Mouse (Mus musculus): ENCODE results near the gene Foxg1. TPM values are rescaled to one million over a fixed set of nuclear protein-coding genes. Genes with fewer than 3 reads are reported as not detected.

The Foxg1 gene
- total RNA-seq, 2 experiments from 2014 or later = 1.4 TPM; not detected in 1

GRCm38 (mm10) chr12:49385631-49385990, 3.2 kb downstream of the Foxg1 start:
- DNase-seq = no peak

DNA sequence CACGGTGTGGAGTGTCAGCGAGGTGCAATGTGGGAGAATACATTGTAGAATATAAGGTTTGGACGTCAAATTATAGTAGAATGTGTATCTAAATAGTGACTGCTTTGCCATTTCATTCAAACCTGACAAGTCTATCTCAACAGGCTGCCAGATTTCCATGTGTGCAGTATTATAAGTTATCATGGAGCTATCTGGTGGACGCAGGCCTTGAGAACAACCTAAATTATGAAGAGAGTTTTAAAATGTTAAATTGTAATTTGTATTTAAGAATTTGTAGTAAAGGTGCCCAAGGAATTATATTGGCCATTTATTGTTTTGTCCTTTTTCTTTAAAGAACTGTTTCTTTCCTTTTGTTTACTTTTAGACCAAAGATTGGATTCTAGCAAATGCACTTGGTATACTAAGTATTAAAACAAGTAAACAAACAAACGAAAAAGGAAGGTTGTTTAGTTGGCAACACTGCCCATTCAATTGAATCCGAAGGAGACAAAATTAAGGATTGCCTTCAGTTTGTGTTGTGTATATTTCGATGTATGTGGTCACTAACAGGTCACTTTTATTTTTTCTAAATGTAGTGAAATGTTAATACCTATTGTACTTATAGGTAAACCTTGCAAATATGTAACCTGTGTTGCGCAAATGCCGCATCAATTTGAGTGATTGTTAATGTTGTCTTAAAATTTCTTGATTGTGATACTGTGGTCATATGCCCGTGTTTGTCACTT, 3.8 kb downstream of the Foxg1 start:
- DNase-seq = no peak

GRCm38 (mm10) chr12:49387856-49388598, 5.6 kb downstream of the Foxg1 start:
- no peak for DNase-seq

DNA sequence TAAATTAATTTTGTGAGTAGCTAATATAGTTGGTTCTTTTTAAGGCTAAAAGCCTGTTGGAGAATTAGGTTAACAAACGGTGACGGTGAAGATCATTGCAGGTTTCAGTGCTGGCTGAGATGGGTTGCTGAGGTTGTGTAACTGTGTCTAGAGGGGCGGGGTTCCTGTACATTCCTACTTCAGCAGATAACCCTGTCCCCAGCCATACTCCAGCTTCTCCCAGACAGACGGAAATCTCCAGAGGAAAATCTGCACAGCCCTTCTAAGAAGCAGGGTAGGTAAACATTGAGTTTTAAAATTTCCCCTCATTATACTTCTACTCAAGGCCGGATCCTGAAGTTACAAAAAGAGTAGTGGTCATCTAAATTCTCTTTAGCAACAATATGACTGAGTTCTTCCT, 7.2 kb downstream of the Foxg1 start:
- no peak for DNase-seq

DNA sequence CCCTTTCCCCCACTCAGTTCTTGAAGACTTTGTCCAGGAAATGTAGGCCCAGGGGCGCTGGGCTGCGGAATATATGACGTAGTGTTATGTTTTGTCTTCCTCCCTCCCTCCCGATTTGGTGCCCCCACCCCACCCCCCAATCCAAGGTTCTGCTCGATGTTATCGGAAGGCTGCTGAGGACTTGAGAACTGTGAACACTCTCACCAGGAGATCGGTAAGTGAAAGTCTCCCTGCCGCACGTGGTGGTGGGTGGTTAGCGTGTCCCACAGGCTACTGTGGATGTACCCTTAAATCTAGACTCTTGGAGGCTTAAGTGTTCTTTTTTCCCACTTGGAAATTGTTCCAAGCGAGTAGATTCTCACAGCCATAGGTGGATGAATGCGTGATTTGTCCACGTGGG, 7.8 kb downstream of the Foxg1 start:
- no peak for DNase-seq

DNA sequence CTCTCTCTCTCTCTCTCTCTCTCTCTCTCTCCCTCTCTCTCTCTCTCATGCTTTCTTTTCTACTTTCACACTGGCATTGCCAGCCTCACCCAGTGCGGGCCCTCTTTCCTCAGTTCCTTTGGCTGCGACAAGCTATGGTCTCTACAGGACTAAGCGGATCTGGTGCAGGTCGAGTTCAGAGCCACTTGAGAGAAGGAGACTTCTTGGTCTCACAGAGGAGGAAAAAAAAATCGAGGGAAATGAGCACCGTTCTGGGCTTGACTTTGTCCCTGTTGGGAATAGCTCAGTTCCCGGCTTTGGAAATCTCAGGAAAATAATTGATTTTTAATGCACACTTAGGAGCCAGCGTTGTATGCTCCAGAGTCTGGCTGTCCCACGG, 8.5 kb downstream of the Foxg1 start:
- no peak for DNase-seq

- peak; percentile 64 for DNase-seq
Observed at GRCm38 (mm10) chr12:49391305-49392040, 9.0 kb downstream of the Foxg1 start.

GRCm38 (mm10) chr12:49392041-49392390, 9.6 kb downstream of the Foxg1 start:
- no peak for DNase-seq

- no peak for DNase-seq
Observed at GRCm38 (mm10) chr12:49392876-49393275, 10.4 kb downstream of the Foxg1 start.

GRCm38 (mm10) chr12:49393639-49394038, 11.2 kb downstream of the Foxg1 start:
- no peak for DNase-seq

GRCm38 (mm10) chr12:49394181-49394580, 11.7 kb downstream of the Foxg1 start:
- no peak for DNase-seq

DNA sequence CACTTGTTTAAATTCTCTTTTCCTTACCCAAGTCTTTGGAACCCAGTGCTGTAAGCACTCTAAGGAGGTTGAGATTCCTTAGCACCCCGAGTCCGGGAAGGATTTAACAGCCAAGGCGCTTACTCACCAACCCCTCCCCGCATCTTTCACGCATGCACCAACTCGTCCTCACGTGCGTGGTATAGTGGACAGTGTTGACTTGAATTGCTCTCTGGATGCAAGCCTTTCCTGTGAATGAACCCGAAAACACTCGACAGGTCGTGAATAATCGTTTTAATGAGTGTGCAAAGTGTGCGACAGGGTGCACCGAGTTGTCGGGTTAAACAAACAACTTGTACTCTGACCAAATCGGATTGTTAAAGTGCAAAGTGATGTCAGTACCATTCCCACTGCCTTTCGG, 12.4 kb downstream of the Foxg1 start:
- DNase-seq = no peak

DNA sequence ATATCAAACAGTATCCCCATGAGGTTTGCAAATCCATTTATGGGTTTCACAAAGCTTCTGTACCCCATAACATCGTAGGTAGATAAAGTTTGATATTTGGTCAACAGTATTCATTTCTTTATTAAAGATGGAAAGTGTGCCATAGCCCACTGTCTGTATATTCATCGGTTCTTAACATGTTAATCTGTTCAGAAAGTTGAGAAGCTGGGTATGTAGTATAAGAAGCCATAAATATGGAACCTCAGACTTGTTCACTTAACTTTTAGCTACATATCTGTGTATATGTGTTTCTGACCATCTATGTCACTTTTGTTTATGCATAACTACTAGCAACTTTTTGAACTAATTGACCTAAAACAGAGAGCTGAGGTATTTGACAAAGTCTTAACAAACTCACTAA, 13.5 kb downstream of the Foxg1 start:
- DNase-seq = no peak

GRCm38 (mm10) chr12:49396776-49397175, 14.3 kb downstream of the Foxg1 start:
- DNase-seq = no peak

DNA sequence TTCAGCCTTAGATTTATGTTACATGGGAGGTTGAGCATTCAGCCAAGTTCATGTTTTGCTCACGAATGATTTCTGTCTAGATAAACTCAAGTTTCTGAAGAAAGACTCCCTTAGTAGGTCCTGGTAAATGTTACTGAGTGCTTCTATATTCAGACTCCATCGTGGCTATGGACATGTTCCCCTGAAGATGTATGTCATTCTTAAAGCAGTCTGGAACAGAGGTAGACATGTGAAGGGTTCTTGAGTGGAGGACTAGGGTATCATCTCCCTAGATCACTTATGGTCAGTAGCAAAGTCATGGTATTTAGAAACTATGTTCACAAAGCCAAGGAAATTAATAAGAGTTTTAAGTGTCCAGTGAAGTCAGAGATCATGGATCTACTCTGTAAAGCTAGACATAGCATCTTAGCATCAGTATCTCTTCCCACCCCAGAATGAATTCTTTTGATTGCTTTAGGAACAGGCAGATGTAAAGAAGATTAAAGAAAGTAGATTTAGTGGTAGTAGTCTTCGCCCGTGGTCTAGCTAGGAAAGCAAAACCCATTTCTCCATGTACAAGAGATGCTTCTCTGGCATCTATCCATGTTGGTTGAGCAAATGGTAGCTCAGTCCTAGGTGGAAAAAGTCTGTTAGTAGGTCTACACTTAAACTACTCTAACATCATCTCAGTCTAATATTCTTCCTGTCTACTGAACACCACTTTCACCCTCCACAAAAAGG, 15.1 kb downstream of the Foxg1 start:
- DNase-seq = no peak

DNA sequence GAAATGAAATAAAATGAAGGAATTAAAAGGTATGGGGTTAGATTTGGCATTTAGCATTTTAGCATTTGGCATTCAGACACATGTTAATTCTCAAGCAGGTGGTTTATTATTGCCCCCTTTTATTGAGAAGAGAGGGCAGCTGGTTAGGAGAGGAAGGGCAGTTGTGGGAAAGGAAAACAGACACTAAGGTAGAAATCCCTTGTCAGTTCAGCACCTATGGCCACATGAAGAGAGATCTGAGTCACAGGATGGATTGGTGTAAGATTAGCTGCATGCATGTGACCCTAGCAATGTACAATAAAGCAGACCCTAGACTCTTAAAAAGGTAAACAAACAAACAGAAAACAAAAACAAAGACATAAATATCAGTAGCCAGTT, 15.7 kb downstream of the Foxg1 start:
- DNase-seq = no peak

DNA sequence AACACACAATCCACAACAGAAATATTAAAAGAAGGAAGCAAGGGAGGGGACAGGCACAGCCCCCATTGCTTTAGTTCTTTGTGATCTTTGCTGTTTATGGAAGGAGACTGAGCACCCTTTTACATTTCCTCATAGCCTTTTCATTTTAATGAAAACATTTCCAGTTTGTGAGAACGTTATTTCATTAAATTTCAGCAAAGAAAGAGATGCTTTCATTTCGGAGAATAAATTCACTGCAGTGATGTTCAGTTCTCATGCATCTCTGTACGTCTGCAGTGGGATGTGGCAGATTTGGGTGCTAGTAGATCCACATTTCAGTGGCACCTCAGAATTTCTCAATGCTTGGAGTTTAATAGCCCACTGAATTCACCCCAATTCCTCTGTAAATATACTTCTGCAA, 16.2 kb downstream of the Foxg1 start:
- DNase-seq = no peak

DNA sequence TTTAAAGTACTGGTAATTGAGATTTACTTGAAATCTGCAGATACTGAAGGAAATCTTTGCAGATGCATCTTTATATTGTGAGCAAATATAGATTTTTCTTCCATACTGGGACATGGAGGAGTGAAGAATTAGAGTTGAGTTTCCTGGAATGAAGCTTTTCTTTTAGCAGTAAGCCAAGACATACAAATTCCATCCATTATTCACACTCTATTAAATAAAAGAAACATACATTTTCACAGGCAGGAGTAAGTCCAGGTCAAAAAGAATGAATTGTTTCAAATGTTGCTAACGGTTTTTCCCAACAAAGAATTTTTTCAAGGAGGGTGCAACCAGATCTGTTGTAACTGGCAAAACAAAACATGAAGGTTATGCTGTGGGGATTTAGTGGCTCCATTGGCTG, 17.2 kb downstream of the Foxg1 start:
- DNase-seq = no peak

GRCm38 (mm10) chr12:49400036-49400852, 17.8 kb downstream of the Foxg1 start:
- DNase-seq = no peak

DNA sequence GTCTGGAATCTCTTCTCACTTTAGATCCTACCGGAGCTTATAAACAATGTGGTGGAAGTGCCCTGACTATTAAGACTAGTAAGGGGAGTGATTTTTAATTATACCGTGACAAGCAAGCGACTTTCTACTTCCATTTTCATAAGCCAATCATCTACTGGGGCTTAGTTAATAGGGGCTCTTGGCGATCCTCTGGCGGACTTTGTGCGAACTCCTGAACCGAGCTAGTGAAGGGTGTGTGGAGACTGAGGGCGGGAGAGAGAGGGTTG, 18.3 kb downstream of the Foxg1 start:
- DNase-seq = no peak

GRCm38 (mm10) chr12:49401119-49401795, 18.8 kb downstream of the Foxg1 start:
- DNase-seq = peak; percentile 12

GRCm38 (mm10) chr12:49401796-49402130, 19.3 kb downstream of the Foxg1 start:
- DNase-seq = no peak

All from adrenal gland, postnatal 10 days (tissue).